Mouse (Mus musculus): ENCODE data around the gene Mad2l2.

The Mad2l2 gene

DNA sequence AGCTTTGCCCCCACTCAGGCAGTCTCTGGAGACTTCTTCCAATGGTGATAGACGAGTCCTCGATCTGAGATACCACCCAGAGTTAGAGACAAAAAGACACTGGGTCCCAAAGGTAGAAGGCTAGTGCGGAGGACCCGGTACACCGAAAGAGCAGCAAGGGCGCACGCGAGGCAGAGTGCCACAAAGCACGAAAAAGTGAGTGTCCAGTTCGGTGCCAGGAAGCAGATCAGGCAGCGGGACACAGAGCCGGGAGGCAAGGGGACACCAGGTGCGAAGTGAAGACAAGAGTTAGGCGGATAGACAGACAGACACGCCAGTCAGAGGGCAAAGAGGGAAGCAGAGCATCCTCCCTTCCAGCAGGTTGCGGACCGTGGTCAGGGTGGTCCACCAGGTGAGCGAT, at the start of gene Mad2l2:
TSS of gene Mad2l2 (plus strand) at position 252 of the 400 bp plus-strand sequence.
- in situ Hi-C loops (cut with MboI), result no loop called here

DNA sequence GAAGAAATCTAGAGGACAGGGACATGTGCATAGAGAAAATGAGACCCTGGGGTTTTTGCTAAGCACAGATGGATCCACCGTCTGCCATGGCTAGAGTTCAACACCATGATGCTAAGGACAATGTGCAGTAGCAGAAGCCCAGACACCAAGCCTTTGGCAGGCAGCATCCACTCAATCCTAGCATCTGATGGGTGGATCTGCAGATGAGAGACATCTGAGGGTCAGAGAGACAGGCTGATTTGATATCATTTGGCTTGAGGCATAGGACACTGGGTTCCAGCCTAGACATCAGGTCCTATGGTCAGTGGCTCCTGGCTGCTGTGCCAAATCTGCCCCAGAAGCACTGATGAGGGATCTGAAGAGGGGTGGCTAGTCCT, 49.6 kb upstream of the Mad2l2 start:
- in situ Hi-C loops (cut with MboI), result no loop called here

DNA sequence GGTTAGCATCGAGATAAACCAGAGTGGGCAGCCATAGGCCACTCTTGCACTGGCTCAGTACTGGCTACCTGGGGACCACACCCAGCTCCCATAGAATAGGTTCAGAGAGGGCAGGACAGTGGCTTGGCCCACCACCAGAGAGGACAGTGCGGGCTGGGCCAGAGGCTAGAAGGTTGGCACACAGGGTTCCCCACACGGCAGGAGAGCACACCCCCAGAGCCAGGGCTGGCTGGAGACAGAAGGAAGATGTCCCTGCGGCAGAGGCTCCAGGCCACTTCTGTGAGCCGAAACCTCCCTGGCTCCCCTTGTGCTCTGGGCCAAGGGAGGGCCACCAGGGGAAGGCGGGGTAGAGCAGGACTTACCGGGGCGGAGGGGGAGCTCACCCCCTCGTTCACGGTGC, 49.0 kb upstream of the Mad2l2 start:
- in situ Hi-C loops (cut with MboI), result no loop called here

GRCm38 (mm10) chr4:148082257-148083044, 47.7 kb upstream of the Mad2l2 start:
- in situ Hi-C loops (cut with MboI), result no loop called here

DNA sequence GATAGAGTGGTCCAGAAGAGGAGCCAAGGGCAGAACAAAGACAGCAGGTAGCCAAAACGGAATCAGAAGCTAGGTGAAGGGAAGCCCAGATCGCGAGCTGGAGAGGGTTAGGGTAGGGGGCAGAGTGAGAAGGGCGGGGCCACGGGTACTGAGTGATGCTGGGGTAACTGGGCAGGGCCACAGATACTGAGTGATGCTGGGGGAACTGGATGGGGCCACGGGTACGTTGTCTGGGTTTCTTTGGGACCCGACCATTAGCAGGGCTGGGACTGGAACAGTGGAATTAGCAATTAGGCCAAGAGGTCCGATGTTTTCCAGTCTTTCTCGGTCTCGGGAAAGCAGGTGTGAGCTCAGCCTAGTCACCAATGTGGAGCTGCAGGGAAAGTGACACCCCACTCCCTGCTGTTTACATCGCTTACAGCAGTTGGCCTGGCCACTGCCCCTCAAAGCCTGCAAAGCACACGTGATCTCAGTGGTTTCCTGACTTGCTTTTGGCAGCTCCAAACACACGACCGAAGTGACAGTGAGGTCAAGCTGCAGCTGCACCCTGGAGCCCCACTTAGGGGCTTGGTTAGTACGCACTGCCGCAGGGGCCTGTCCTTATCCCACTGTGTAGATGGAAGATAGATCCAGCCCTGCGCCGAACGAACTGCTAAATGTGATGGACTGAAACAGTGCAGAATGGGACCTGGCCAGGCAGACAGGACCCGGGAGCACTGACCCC, 46.8 kb upstream of the Mad2l2 start:
- in situ Hi-C loops (cut with MboI), result no loop called here

GRCm38 (mm10) chr4:148084261-148084714, 45.9 kb upstream of the Mad2l2 start:
- in situ Hi-C loops (cut with MboI), result no loop called here

DNA sequence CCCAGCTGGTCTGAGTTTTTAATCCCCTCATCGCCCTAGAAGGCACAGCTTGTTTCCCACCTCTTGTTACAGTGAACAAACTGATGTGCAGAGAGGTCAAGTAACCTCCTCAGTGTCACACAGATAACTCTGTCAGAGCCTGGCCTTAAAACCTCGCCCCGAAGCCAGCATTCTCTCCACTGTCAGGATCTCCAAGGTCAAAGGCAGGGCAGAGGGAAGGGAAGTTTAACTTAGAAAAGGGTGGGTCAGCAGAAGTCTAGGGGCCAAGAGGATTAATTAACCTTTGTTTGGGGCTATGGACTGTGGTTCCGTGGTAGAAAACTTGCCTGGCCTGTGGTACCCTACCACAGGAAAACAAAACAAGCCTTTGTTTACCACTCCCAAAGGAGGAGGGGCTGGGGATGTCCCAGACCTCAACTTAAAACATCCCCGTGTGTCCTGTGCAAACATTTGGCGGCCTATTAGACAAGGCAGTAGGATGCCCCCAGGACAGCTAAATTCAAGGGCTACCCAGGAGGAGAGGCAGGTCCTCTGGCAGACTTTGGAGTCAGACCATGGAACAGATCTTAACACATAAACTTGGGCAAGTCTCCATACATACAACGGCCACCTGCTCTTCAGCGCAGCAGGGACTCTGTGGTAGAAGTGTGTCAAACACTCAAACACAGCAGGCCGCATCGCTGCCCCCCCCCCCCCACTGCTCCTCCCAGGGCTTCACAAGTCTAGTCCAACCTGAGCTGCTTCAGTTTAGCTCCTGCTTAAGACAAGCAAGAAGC, 44.9 kb upstream of the Mad2l2 start:
- in situ Hi-C loops (cut with MboI), result no loop called here

DNA sequence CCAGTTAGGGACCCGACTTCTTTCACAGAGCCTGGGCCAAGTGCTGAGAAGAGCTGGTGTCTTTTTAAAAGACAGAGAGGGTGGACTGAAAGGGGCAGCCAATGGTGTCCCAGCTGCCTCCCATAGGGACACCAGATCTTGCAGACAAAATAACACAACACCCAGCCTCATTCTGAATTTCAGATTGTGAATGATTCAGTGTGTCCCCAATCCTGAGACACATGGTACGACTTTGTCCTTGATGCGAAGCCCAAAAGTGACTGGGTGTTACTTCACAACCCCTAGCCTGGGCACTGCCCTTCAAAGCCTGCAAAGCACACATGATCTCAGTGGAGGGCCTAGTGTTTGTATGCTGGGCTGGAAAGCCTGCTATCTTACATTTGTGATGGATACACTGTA, 44.3 kb upstream of the Mad2l2 start:
- in situ Hi-C loops (cut with MboI), result no loop called here

DNA sequence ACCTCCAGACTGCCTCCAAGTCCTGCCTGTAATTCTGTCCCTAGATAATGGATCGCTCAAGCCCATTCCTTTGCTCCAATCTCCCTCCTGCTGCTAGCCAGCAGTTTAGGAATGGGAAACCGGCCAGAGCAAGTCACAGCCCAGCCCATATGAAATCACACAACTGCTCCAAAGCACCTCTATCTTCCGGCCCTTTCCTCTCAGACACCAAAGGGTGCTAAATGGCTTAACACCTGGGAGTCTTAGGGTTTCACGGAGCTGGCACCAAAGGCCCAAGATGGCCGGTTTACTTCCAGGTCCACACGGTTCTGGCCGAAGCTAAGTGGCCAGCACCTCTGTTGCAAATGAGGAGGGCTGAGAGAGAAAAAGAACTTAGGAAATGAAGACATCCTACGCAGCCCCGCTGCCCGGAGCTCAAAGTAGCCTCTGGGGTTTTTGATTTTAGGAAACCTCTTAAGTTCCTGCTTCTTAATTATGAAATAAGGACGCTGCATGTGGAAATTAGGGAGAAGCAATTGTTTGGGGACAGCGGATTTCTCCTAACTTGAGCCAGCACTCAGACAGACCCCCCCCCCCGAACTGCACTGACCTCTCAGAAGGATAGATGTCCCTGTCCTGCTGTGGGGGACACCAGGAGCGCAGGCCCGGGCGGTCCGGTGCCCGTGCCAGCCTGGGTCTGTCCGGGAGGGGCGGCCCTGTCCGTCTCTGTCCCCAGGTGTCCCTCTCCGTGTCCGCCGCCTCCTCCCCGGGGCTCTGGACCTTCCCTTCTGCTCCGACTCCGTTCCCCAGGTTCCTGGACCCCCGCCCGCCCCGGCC, 42.9 kb upstream of the Mad2l2 start:
- in situ Hi-C loops (cut with MboI), result no loop called here

DNA sequence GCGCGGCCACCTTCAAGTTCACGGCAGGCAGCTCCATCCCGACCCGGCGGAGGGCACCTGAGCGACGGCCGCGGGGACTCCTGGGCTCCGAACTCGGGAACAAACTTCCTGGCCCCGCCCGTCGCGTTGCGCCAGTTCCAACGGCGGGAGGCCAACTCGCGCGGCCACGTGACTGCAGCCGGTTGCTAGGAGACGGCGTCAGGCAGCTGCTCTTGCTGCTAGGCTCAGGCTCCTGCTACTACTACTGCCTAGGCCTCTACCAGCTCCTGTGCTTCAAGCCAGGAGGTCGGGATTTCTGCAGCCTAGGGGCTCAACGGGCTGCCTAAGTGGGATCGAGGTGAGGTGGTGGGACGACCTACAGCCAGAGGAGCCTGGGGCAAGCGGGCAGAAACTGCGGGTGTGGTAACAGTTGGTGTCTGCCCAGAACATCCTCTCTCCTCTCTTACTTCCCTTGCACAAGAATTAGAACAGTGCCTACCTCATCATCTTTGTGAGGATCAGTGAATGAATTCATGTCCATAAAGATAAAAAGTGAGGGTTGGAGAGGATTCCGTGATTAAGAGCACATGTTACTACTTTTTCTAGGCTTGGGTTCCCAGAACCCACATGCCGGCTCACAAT, 42.2 kb upstream of the Mad2l2 start, which contains the start of gene Agtrap:
TSS of gene Agtrap (minus strand) at position 125 of the 621 bp plus-strand sequence.
- in situ Hi-C loops (cut with MboI), result no loop called here

DNA sequence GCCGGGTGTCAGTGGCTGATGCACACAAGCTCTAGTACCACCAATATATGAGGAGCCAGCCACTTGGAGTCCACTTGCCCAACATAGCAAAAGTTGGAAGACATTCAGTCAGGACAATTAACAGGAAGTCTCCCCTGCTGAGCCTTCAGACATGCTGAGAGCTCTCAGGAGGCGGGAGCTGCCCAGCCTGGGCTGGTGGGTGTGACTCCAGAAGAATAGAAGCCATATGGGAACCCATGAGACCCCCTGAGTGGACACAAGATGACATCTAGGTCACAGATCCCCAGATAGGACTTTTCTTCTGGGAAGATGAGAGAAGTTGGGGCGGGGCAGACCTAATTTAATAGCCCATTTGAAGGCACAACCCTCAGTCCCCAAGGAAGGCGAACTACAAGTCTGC, 41.0 kb upstream of the Mad2l2 start:
- in situ Hi-C loops (cut with MboI), result no loop called here

DNA sequence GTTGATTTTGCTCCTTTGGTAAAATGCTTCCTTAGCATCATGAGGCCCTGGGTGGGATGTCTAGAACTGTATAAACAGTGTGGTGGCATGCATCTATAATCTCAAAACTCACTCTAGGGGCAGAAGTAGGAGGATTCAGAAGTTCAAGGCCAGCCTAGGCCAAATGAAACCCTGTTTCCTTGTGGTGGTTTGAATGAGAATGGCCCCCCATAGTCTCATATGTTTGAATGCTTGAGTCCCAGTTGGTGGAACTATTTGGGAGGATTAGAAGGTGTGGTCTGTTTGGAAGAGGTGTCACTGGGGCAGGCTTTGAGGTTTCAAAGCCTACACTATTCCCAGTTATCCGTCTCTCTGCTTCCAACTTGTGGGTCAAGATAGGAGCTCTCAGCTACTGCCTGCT, 39.0 kb upstream of the Mad2l2 start:
- in situ Hi-C loops (cut with MboI), result no loop called here

GRCm38 (mm10) chr4:148092551-148093271, 37.5 kb upstream of the Mad2l2 start:
- in situ Hi-C loops (cut with MboI), result no loop called here

DNA sequence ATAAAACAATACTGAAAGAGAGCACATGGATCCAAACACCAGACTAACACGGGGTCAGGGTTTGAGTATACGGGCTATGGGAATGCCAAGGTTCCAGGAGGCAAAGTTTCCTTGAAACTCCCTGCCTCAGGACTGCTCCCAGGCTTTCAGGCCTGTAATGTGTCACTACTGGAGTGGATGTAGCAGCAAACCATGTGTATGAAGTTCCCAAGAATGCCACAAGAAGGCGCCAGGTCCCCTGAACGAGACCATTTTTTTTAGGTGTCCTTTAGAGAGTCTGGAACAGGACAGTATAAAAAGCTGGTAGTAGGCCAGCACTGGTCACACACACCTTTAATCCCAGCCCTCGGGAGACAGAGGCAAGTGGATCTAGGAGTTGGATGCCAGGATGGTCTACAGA, 36.0 kb upstream of the Mad2l2 start:
- in situ Hi-C loops (cut with MboI), result no loop called here

GRCm38 (mm10) chr4:148095081-148095480, 35.1 kb upstream of the Mad2l2 start:
- in situ Hi-C loops (cut with MboI), result no loop called here

- in situ Hi-C loops (cut with MboI), result no loop called here
Observed at GRCm38 (mm10) chr4:148097936-148098335, 32.2 kb upstream of the Mad2l2 start.

DNA sequence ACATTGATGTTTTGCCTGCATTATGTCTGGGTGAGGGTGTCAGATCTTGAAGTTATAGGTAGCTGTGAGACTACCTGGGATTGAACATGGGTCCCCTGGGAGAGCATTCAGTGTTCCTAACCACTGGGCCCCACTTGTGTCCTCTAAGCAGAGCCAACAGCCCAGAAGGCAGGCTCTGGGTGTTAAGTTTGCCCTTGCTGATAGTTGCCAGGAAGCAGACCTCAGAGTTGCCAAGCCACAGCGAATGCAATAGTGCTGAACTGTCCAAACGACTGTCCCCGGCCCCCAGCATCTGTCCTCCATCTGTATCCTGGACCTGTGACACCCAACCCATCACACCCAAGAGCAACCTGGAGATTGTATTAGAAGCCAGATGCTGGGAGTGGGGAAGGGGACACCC, 31.5 kb upstream of the Mad2l2 start:
- in situ Hi-C loops (cut with MboI), result no loop called here

DNA sequence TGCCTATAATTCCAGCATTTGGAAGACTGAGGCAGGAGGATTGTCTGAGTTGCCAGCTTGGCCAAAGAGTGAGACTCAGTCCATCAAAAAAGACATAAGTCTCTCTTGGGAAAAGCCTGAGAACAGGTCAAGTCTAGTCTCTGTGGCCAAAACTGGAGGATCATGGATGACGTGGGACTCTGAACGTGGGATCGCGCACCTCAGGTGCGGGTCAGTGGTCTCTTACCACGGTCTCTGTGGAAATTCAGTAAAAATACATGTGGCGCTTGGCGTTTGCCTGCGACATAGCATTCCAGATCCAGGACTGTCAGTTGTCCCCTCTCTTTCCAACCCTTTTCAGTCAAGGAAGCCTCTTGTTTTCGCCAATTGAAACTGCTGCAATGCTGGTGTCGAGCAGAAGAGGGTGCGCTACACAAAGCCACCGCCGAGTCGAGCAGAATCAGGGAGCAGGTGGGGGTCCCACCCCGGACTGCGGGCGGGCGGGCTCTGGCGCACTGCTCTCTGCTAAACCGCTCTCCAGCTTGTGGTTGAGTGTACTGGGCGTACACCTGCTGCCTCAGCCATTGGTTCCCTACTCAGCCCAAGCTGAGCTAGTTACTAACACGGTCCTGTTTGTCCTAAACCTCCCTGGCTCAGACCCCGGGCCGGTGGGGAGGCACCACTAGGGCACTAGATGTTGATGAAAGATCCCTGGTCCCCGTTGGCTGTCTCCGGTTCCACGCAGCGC, 28.2 kb upstream of the Mad2l2 start:
- in situ Hi-C loops (cut with MboI), result no loop called here

GRCm38 (mm10) chr4:148104146-148104545, 26.0 kb upstream of the Mad2l2 start:
- in situ Hi-C loops (cut with MboI), result no loop called here

Data from mature B cell (primary cell).